ENCODE assay signal across 11 mouse cellular contexts in genomic region chr11:8545798-8546197, GRCm38 (mm10).
DNase-seq lines count a peak whose midpoint lies in the region; ATAC-seq lines count a peak whose summit lies in the region.
"Had no signal": no experiment of that assay in that cellular context is flagged by ENCODE, and none has a peak within 500 bp of the region (broad histone marks: within the 10 kb centered on the region; RNA-seq: fewer than 3 reads in every experiment).

No protein-coding gene starts in this region.

- H3K27ac ChIP-seq in midbrain, embryonic 11.5 days (ENCODE audit: low read depth, low read length): no peak overlapping the region
- H3K27ac ChIP-seq in midbrain, embryonic 14.5 days (replicated peaks; ENCODE audit: low read depth, low read length): no peak overlapping the region
- H3K27ac ChIP-seq in limb, embryonic 11.5 days (replicated peaks; ENCODE audit: low read depth, low read length): no peak overlapping the region

- H3K27me3 ChIP-seq in midbrain, embryonic 11.5 days (ENCODE audit: control insufficient read depth, insufficient read depth, low read length): no peaks in the 10 kb centered on the region
- no peaks in the 10 kb centered on the region for H3K27me3 ChIP-seq in midbrain, embryonic 14.5 days (ENCODE audit: control insufficient read depth, insufficient read depth, low read length)
- no peaks in the 10 kb centered on the region for H3K27me3 ChIP-seq in limb, embryonic 11.5 days (ENCODE audit: control insufficient read depth, insufficient read depth, low read length)

- H3K4me1 ChIP-seq in midbrain, embryonic 11.5 days (ENCODE audit: control insufficient read depth, insufficient read depth, low read length): no peaks in the 10 kb centered on the region
- H3K4me1 ChIP-seq in midbrain, embryonic 14.5 days (ENCODE audit: control insufficient read depth, insufficient read depth, low read length): no peaks in the 10 kb centered on the region
- H3K4me1 ChIP-seq in limb, embryonic 11.5 days (ENCODE audit: control insufficient read depth, insufficient read depth, low read length): no peaks in the 10 kb centered on the region

- H3K4me3 ChIP-seq in midbrain, embryonic 11.5 days (ENCODE audit: low read depth, low read length): no peak overlapping the region
- H3K4me3 ChIP-seq in midbrain, embryonic 14.5 days (replicated peaks; ENCODE audit: low read depth, low read length): no peak overlapping the region
- no peak overlapping the region for H3K4me3 ChIP-seq in limb, embryonic 11.5 days (ENCODE audit: low read depth, low read length)
- H3K4me3 ChIP-seq: myocyte had no signal

- peak; percentile 19 for DNase-seq in CD4-positive, CD25-positive, alpha-beta regulatory T cell, adult 2 months (ENCODE audit: low read depth, low spot score)
- peak; percentile 86 for DNase-seq in midbrain, embryonic 11.5 days (ENCODE audit: low spot score, missing footprints)
- DNase-seq in midbrain, embryonic 14.5 days: no peak
- peak; percentile 54 for DNase-seq in limb, embryonic 11.5 days (ENCODE audit: low spot score)
- DNase-seq in thymus, postnatal 0 days (ENCODE audit: low spot score): peak; percentile 41
- no peak for DNase-seq in urinary bladder, adult 18-20 months (ENCODE audit: low spot score in 2 of 2)
- DNase-seq in gastrocnemius, adult 18-20 months (ENCODE audit: low spot score): no peak
- DNase-seq: cerebellum, postnatal 36 days; kidney, adult 8-10 months had no signal

- no peak overlapping the region for H3K4me2 ChIP-seq in midbrain, embryonic 11.5 days
- no peak overlapping the region for H3K4me2 ChIP-seq in midbrain, embryonic 14.5 days (ENCODE audit: low read length)
- H3K4me2 ChIP-seq in limb, embryonic 11.5 days (ENCODE audit: low read depth, severe bottlenecking): no peak overlapping the region

- ATAC-seq in CD4-positive, CD25-positive, alpha-beta regulatory T cell, adult 4 months: no peak
- ATAC-seq in midbrain, embryonic 11.5 days (ENCODE audit: low FRiP score): no peak
- ATAC-seq in midbrain, embryonic 14.5 days (ENCODE audit: low FRiP score, low TSS enrichment): no peak
- no peak for ATAC-seq in limb, embryonic 11.5 days (ENCODE audit: insufficient number of reproducible peaks, low FRiP score, low TSS enrichment, low read depth)

- 83% methylated on average over 1 of the region's 1 CpGs for WGBS in midbrain, embryonic 11.5 days
- WGBS in midbrain, embryonic 14.5 days: 94% methylated on average over 1 of the region's 1 CpGs
- WGBS in limb, embryonic 11.5 days: 94% methylated on average over 1 of the region's 1 CpGs

- no peak overlapping the region for H3K9ac ChIP-seq in midbrain, embryonic 11.5 days (ENCODE audit: low read length)
- H3K9ac ChIP-seq in midbrain, embryonic 14.5 days (replicated peaks; ENCODE audit: low read length): no peak overlapping the region
- H3K9ac ChIP-seq in limb, embryonic 11.5 days (ENCODE audit: low read length): no peak overlapping the region

- H3K36me3 ChIP-seq in midbrain, embryonic 11.5 days (ENCODE audit: control insufficient read depth, insufficient read depth, low read length): no peaks in the 10 kb centered on the region
- H3K36me3 ChIP-seq in midbrain, embryonic 14.5 days (ENCODE audit: control insufficient read depth, insufficient read depth, low read length): no peaks in the 10 kb centered on the region
- peaks cover 14% of the 10 kb centered on the region for H3K36me3 ChIP-seq in limb, embryonic 11.5 days (ENCODE audit: control insufficient read depth, insufficient read depth, low read length)

- H3K9me3 ChIP-seq in midbrain, embryonic 11.5 days (ENCODE audit: control insufficient read depth, low read length): no peaks in the 10 kb centered on the region
- H3K9me3 ChIP-seq in midbrain, embryonic 14.5 days (ENCODE audit: control insufficient read depth, low read length): no peaks in the 10 kb centered on the region
- H3K9me3 ChIP-seq in limb, embryonic 11.5 days (ENCODE audit: control insufficient read depth, low read length): no peaks in the 10 kb centered on the region

Comparison
In these comparisons a context has a peak if more than half of its experiments do, and no peak if none do; other contexts are left out.
1. DNase-seq: peak in CD4-positive, CD25-positive, alpha-beta regulatory T cell, adult 2 months (single experiment), midbrain, embryonic 11.5 days (single experiment), limb, embryonic 11.5 days (single experiment) and thymus, postnatal 0 days (single experiment); none in midbrain, embryonic 14.5 days (single experiment), urinary bladder, adult 18-20 months (0 of 2) and gastrocnemius, adult 18-20 months (single experiment).